Mouse (Mus musculus) liver, postnatal 0 days (tissue): ENCODE data around the gene Apc2.

Source experiments
- CTCF ChIP-seq: sonication (generic); IDR thresholded peaks from 2 replicates; pipeline ENCODE4 v1.5.1; 2016; ENCODE audit warnings: antibody characterized with exemption, low read depth
- EP300 ChIP-seq: IDR thresholded peaks from 2 replicates; pipeline ENCODE4 v1.6.1; 2016; ENCODE audit warnings: antibody characterized with exemption, low read depth, mild to moderate bottlenecking

GRCm38 (mm10) chr10:80315315-80315714 lies 19.5 kb downstream of the Apc2 start:
- TF ChIP-seq CTCF (no peak), EP300 (no peak)
